Mouse (Mus musculus) thymus, postnatal 10 days (tissue): ENCODE data around the gene Nsdhl.

Source experiments
- DNase-seq, 2 experiments: peaks; one replicate each; pipeline ENCODE4 v3.0.0; 2021; ENCODE audit warnings: low spot score in 2 of 2

Nsdhl gene

GRCm38 (mm10) chrX:72917884-72918681 is at the start of gene Nsdhl, which contains the start of gene Cetn2:
TSS of gene Nsdhl (plus strand) at chrX:72918557.
TSS of gene Cetn2 (minus strand) at chrX:72918411.
- DNase-seq: peak; percentile 68 to 81

GRCm38 (mm10) chrX:72895388-72896054 is 22.8 kb upstream of the Nsdhl start:
- DNase-seq: no peak

GRCm38 (mm10) chrX:72896055-72896437 is 22.3 kb upstream of the Nsdhl start:
- DNase-seq: no peak

- DNase-seq: no peak
These were observed 15.8 kb upstream of the Nsdhl start for GRCm38 (mm10) chrX:72902530-72902929.

GRCm38 (mm10) chrX:72907619-72908403 is 10.5 kb upstream of the Nsdhl start:
- no peak for DNase-seq

GRCm38 (mm10) chrX:72908404-72908741 is 10.0 kb upstream of the Nsdhl start:
- DNase-seq: no peak

GRCm38 (mm10) chrX:72911611-72912010 is 6.7 kb upstream of the Nsdhl start:
- no peak for DNase-seq

- no peak for DNase-seq
These were observed 314 bp downstream of the Nsdhl start for GRCm38 (mm10) chrX:72918682-72919059.

- DNase-seq: no peak
These were observed 3.0 kb downstream of the Nsdhl start for GRCm38 (mm10) chrX:72921391-72921790.

GRCm38 (mm10) chrX:72953464-72953863 is 35.1 kb downstream of the Nsdhl start:
- no peak for DNase-seq

GRCm38 (mm10) chrX:72956486-72956885 is 38.1 kb downstream of the Nsdhl start:
- DNase-seq: no peak

GRCm38 (mm10) chrX:72960431-72960830 is 42.1 kb downstream of the Nsdhl start:
- no peak for DNase-seq

GRCm38 (mm10) chrX:72961511-72961910 is 43.2 kb downstream of the Nsdhl start:
- no peak for DNase-seq

- no peak for DNase-seq
These were observed 44.4 kb downstream of the Nsdhl start for GRCm38 (mm10) chrX:72962743-72963142.

- DNase-seq: no peak
These were observed 64.5 kb downstream of the Nsdhl start for GRCm38 (mm10) chrX:72982831-72983230.

GRCm38 (mm10) chrX:72985607-72986006 is 67.2 kb downstream of the Nsdhl start:
- DNase-seq: no peak

- peak; percentile 26 to 36 for DNase-seq
These were observed 68.6 kb downstream of the Nsdhl start, which contains the start of gene Zfp185 for GRCm38 (mm10) chrX:72986841-72987519. TSS of gene Zfp185 (plus strand) at chrX:72987339.

- DNase-seq: no peak
These were observed 69.2 kb downstream of the Nsdhl start for GRCm38 (mm10) chrX:72987520-72987905.

- no peak for DNase-seq
These were observed 70.1 kb downstream of the Nsdhl start for GRCm38 (mm10) chrX:72988431-72988830.

- DNase-seq: no peak
These were observed 72.2 kb downstream of the Nsdhl start for GRCm38 (mm10) chrX:72990581-72990980.

- peak in 1 of 2 experiments; percentile 3 for DNase-seq
These were observed 74.0 kb downstream of the Nsdhl start for GRCm38 (mm10) chrX:72992291-72992919.
